In genomic region chr7:98564607-98565364, GRCm38 (mm10) we compare ENCODE assay signal across 8 mouse cellular contexts.
DNase-seq lines count a peak whose midpoint lies in the region; ATAC-seq lines count a peak whose summit lies in the region.

No protein-coding gene starts in this region.

- DNase-seq in adrenal gland, adult (ENCODE audit: inconsistent age in 2 of 2, low spot score in 1 of 2): peak; percentile 48 to 70
- DNase-seq in adrenal gland, adult 18-20 months (ENCODE audit: low spot score in 2 of 2): no peak
- DNase-seq in kidney, postnatal 4 days: peak; percentile 57 to 71
- DNase-seq in left cerebral cortex, adult 8-10 months (ENCODE audit: low spot score in 2 of 2): no peak
- DNase-seq in right cerebral cortex, postnatal 25 days: no peak
- no peak for DNase-seq in frontal cortex, postnatal 36 days (ENCODE audit: low spot score in 2 of 2)

- no peak overlapping the region for H3K4me3 ChIP-seq in heart, embryonic 16.5 days (ENCODE audit: low read length)
- no peak overlapping the region for H3K4me3 ChIP-seq in stomach, embryonic 16.5 days (replicated peaks; ENCODE audit: low read length)

- peak; percentile 49 for ATAC-seq in heart, embryonic 16.5 days (replicated peaks; ENCODE audit: extremely low read depth, insufficient read depth, low FRiP score)
- peak; percentile 46; the same call in 1 of the 2 replicates for ATAC-seq in stomach, embryonic 16.5 days (ENCODE audit: insufficient read depth, low FRiP score)

- H3K36me3 ChIP-seq in heart, embryonic 16.5 days (ENCODE audit: control insufficient read depth, insufficient read depth): no peaks in the 10 kb centered on the region
- no peaks in the 10 kb centered on the region for H3K36me3 ChIP-seq in stomach, embryonic 16.5 days (ENCODE audit: control insufficient read depth, insufficient read depth, low read length)

- H3K27ac ChIP-seq in heart, embryonic 16.5 days (ENCODE audit: low read length): peak overlapping the region; percentile 65
- peak overlapping the region; percentile 55 for H3K27ac ChIP-seq in stomach, embryonic 16.5 days (ENCODE audit: low read length)

- no peaks in the 10 kb centered on the region; the same call in 1 of the 2 replicates for H3K4me1 ChIP-seq in heart, embryonic 16.5 days (ENCODE audit: control insufficient read depth, insufficient read depth, low read length)
- no peaks in the 10 kb centered on the region for H3K4me1 ChIP-seq in stomach, embryonic 16.5 days (ENCODE audit: control insufficient read depth, insufficient read depth, low read length)

- no peaks in the 10 kb centered on the region for H3K27me3 ChIP-seq in heart, embryonic 16.5 days (ENCODE audit: control insufficient read depth, insufficient read depth, low read length)
- H3K27me3 ChIP-seq in stomach, embryonic 16.5 days (ENCODE audit: control insufficient read depth, insufficient read depth, low read length): no peaks in the 10 kb centered on the region

- H3K4me2 ChIP-seq in heart, embryonic 16.5 days (ENCODE audit: low read depth, low read length): no peak overlapping the region
- no peak overlapping the region for H3K4me2 ChIP-seq in stomach, embryonic 16.5 days (ENCODE audit: low read depth, low read length)

- H3K9ac ChIP-seq in heart, embryonic 16.5 days (ENCODE audit: low read length): no peak overlapping the region
- no peak overlapping the region for H3K9ac ChIP-seq in stomach, embryonic 16.5 days (ENCODE audit: low read length)

- WGBS in heart, embryonic 16.5 days: 57% methylated on average over 9 of the region's 9 CpGs
- 68% methylated on average over 9 of the region's 9 CpGs for WGBS in stomach, embryonic 16.5 days

- H3K9me3 ChIP-seq in heart, embryonic 16.5 days (replicated peaks; ENCODE audit: control insufficient read depth, low read length): no peaks in the 10 kb centered on the region
- no peaks in the 10 kb centered on the region for H3K9me3 ChIP-seq in stomach, embryonic 16.5 days (replicated peaks; ENCODE audit: control insufficient read depth, low read length)

Comparison
In these comparisons a context has a peak if more than half of its experiments do, and no peak if none do; other contexts are left out.
1. DNase-seq: peak in adrenal gland, adult (2 of 2) and kidney, postnatal 4 days (2 of 2); none in adrenal gland, adult 18-20 months (0 of 2), left cerebral cortex, adult 8-10 months (0 of 2), right cerebral cortex, postnatal 25 days (single experiment) and frontal cortex, postnatal 36 days (0 of 2).